38 mouse cellular contexts compared by ENCODE assay signal in the genomic region with DNA sequence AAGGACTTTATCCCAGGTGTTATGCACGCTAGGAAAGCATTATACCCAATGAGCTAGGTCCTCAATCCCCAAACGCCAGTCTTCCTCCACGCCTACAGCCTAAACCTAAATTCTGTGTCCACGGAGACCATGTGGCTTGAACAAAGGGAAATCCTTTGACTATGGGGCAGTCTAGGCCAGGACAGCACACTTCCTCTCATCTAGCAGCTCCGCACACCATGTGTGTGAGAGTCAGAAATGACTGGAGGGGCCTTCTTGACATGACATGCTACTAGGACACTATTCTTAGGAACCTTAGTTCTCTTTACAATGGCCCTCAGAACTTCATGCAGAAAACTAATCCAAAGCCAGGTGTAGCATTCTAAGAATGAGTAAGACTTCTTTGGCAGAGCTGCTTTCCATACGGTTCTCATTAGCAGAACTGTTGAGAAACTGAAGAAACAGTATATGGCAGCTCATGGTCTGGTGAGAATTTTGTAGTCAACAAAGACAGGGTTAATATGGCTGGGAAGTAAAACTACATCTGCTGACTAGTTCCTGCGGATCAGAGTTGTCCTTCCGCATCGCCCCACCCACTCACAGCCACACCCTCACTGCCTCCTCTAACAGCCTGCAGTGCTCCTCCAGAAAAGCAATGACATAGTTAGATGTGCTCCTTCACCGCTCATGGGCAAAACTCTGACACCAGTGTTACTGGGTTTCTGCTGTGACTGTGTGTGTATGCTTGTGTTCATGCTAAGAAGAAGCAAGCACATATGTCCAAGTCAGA. TPM values are rescaled to one million over a fixed set of nuclear protein-coding genes. Genes with fewer than 3 reads are reported as not detected.
"Had no signal": no experiment of that assay in that cellular context is flagged by ENCODE, and none has a peak within 500 bp of the region (broad histone marks: within the 10 kb centered on the region; RNA-seq: fewer than 3 reads in every experiment).

No protein-coding gene starts in this region.

- H3K36me3 ChIP-seq: intestine, embryonic 15.5 days had no signal

- H3K27me3 ChIP-seq: heart, embryonic 12.5 days; hindbrain, embryonic 12.5 days; intestine, embryonic 15.5 days; limb, embryonic 13.5 days; limb, embryonic 15.5 days; liver, embryonic 13.5 days had no signal

- H3K4me2 ChIP-seq: heart, embryonic 12.5 days; hindbrain, embryonic 12.5 days; hindbrain, embryonic 14.5 days; intestine, embryonic 15.5 days; limb, embryonic 13.5 days; limb, embryonic 15.5 days; liver, embryonic 13.5 days had no signal

- H3K9ac ChIP-seq: heart, embryonic 12.5 days; hindbrain, embryonic 12.5 days; hindbrain, embryonic 14.5 days; intestine, embryonic 15.5 days; limb, embryonic 13.5 days; limb, embryonic 15.5 days; liver, embryonic 13.5 days had no signal

- DNase-seq: gastrocnemius, adult 2 months; gastrocnemius, postnatal 10 days; gastrocnemius, postnatal 25 days; heart, adult 2 months; heart, postnatal 10 days; heart, postnatal 4 days; kidney, adult 18-20 months; kidney, adult 8-10 months; kidney, postnatal 10 days; kidney, postnatal 25 days; kidney, postnatal 4 days; left cerebral cortex, postnatal 4 days; liver, embryonic 13.5 days had no signal

- H3K4me1 ChIP-seq: heart, embryonic 12.5 days; hindbrain, embryonic 10.5 days; hindbrain, embryonic 12.5 days; intestine, embryonic 15.5 days; limb, embryonic 13.5 days; limb, embryonic 15.5 days; liver, embryonic 13.5 days had no signal

- H3K27ac ChIP-seq: gastrocnemius, adult 2 months; heart, adult 2 months; hindbrain, embryonic 10.5 days; hindbrain, embryonic 12.5 days; hindbrain, embryonic 14.5 days; intestine, embryonic 15.5 days; layer of hippocampus, adult 2 months; left cerebral cortex, adult 2 months; limb, embryonic 13.5 days; limb, embryonic 15.5 days; liver, embryonic 13.5 days had no signal

- H3K9me3 ChIP-seq: heart, embryonic 12.5 days; hindbrain, embryonic 10.5 days; hindbrain, embryonic 12.5 days; intestine, embryonic 15.5 days; limb, embryonic 13.5 days; limb, embryonic 15.5 days; liver, embryonic 13.5 days had no signal

- H3K4me3 ChIP-seq: gastrocnemius, adult 2 months; heart, adult 2 months; heart, embryonic 12.5 days; hindbrain, embryonic 10.5 days; hindbrain, embryonic 12.5 days; intestine, embryonic 15.5 days; layer of hippocampus, adult 2 months; left cerebral cortex, adult 2 months; limb, embryonic 13.5 days; limb, embryonic 15.5 days; liver, embryonic 13.5 days had no signal

- ATAC-seq: hindbrain, embryonic 16.5 days; inflammation-experienced regulatory T-cells, adult 6 months; intestine, embryonic 15.5 days; intestine, postnatal 0 days had no signal

RNA-seq across cellular contexts. Expression of a gene that starts 48.7 kb away (rescaled TPM):
- total RNA-seq: gastrocnemius, adult 2 months; gastrocnemius, postnatal 10 days; gastrocnemius, postnatal 25 days; gastrocnemius, postnatal 4 days; granulocyte monocyte progenitor cell, adult 5-6 weeks; heart, adult 2 months; heart, postnatal 10 days; heart, postnatal 25 days; heart, postnatal 4 days; layer of hippocampus, adult 2 months; layer of hippocampus, postnatal 10 days; layer of hippocampus, postnatal 25 days; left cerebral cortex, adult 2 months; left cerebral cortex, postnatal 10 days; left cerebral cortex, postnatal 25 days; left cerebral cortex, postnatal 4 days; liver, adult 2 months had no signal
- polyA plus RNA-seq: heart, adult 2 months; heart, embryonic 12.5 days; heart, embryonic 14.5 days; heart, embryonic 16.5 days; hindbrain, embryonic 10.5 days; hindbrain, embryonic 12.5 days; hindbrain, embryonic 14.5 days; hindbrain, embryonic 16.5 days; intestine, embryonic 15.5 days; intestine, postnatal 0 days; kidney, embryonic 14.5 days; kidney, embryonic 16.5 days; limb, embryonic 11.5 days; limb, embryonic 13.5 days; limb, embryonic 15.5 days; liver, adult 2 months; liver, embryonic 13.5 days had no signal
